Mouse (Mus musculus) kidney, embryonic 15.5 days (tissue): Measurements from ENCODE around the gene Pxdn. TPM values are rescaled to one million over a fixed set of nuclear protein-coding genes. Genes with fewer than 3 reads are reported as not detected.

Experiments
- ATAC-seq: fragments of 200-750 bp; cut with Nextera tagmentation; replicated peaks from 2 replicates; pipeline ENCODE4 v1.8.0; 2017; ENCODE audit warnings: moderate TSS enrichment; ENCODE audit not compliant: low FRiP score
- H3K27ac ChIP-seq: fragments of 300-500 bp; sonication (generic); 2 replicates; pipeline ENCODE4 v1.5.1; 2015; ENCODE audit warnings: mild to moderate bottlenecking, inconsistent platforms
- H3K27me3 ChIP-seq: fragments of 300-500 bp; sonication (generic); 2 replicates; pipeline ENCODE4 v1.6.1; 2015; ENCODE audit warnings: inconsistent platforms
- H3K36me3 ChIP-seq: fragments of 300-500 bp; sonication (generic); 2 replicates; pipeline ENCODE4 v1.6.1; 2015; ENCODE audit warnings: inconsistent platforms
- H3K4me1 ChIP-seq: fragments of 300-500 bp; sonication (generic); 2 replicates; pipeline ENCODE4 v1.6.1; 2015; ENCODE audit warnings: inconsistent platforms
- H3K4me2 ChIP-seq: fragments of 300-500 bp; sonication (generic); 2 replicates; pipeline ENCODE4 v1.6.1; 2015; ENCODE audit warnings: moderate library complexity, mild to moderate bottlenecking, inconsistent platforms
- H3K4me3 ChIP-seq: fragments of 300-500 bp; sonication (generic); replicated peaks from 2 replicates; pipeline ENCODE4 v1.5.1; 2015; ENCODE audit warnings: mild to moderate bottlenecking, inconsistent platforms
- H3K9ac ChIP-seq: fragments of 300-500 bp; sonication (generic); 2 replicates; pipeline ENCODE4 v1.6.1; 2015; ENCODE audit warnings: mild to moderate bottlenecking, inconsistent platforms
- H3K9me3 ChIP-seq: fragments of 300-500 bp; sonication (generic); replicated peaks from 2 replicates; pipeline ENCODE4 v1.6.1; 2016; ENCODE audit warnings: inconsistent platforms
- WGBS: fragments of 180-500 bp; shearing (Covaris S2); methylation state at CpG from one replicate; pipeline ENCODE4 v1.1.7; 2015; ENCODE audit warnings: mixed read lengths; 5-methylcytosine and 5-hydroxymethylcytosine counted together
- polyA plus RNA-seq: library from polyadenylated mRNA; unstranded; fragments of >200 nt; fragmentation: Nextera tagmentation; extraction: Ambion mirVana; gene quantifications from 2 replicates; pipeline ENCODE4 v1.2.1, GENCODE M21; 2015

Pxdn gene
- 87.6 and 100.0 TPM in 2 replicates for polyA plus RNA-seq

- Histone ChIP-seq H3K27me3 (no peaks in the 10 kb centered on the region), H3K4me2 (peak within 1 kb of the TSS; percentile 69), H3K4me1 (peaks cover 39% of the 10 kb centered on the region), H3K4me3 (peak within 1 kb of the TSS; percentile 87), H3K27ac (peak within 1 kb of the TSS; percentile 92), H3K36me3 (peaks cover 2% of the 10 kb centered on the region; the same call in 1 of the 2 replicates), H3K9me3 (no peaks in the 10 kb centered on the region), H3K9ac (peak within 1 kb of the TSS; percentile 89)
- ATAC-seq: no peak
- 40% methylated on average over 8 of the region's 8 CpGs for WGBS
Observed at GRCm38 (mm10) chr12:29937308-29937707, at the start of gene Pxdn. Pxdn (plus strand) TSS chr12:29937608.

GRCm38 (mm10) chr12:29894669-29895068 is 42.7 kb upstream of the Pxdn start:
- no peak overlapping the region for H3K27ac ChIP-seq
- H3K27me3 ChIP-seq: no peaks in the 10 kb centered on the region
- WGBS: 19% methylated on average over 3 of the region's 3 CpGs

DNA sequence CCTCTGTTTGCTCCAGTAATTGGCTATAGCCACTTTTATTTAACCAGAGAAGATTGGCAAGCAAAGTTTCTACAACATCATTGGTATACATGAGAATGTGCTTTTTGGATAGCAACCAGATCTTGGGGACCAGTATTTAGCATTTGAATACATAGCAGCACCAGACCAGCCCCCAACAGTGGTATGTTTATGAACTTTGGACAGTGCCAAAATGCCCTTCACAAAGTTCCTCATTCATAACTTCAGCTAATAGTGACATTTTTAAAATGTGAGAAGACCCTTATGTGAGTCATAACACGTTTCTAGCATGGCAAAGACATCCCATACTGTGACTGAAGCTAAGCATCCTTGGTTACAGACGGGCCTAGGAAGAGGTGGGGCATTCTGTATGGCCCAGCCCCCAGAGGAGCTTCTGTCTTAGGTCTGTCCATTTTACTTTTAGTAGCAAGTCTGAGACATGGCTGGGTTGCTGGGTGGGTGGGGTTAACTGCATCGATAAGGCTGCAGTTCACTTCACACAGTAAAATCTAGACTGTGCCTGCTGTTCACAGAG is 39.8 kb upstream of the Pxdn start:
- ATAC-seq: no peak
- H3K9ac ChIP-seq: no peak overlapping the region
- H3K27ac ChIP-seq: no peak overlapping the region
- H3K36me3 ChIP-seq: no peaks in the 10 kb centered on the region
- no peak overlapping the region for H3K4me2 ChIP-seq
- no peak overlapping the region for H3K4me3 ChIP-seq
- H3K27me3 ChIP-seq: no peaks in the 10 kb centered on the region
- H3K9me3 ChIP-seq: no peaks in the 10 kb centered on the region
- 78% methylated on average over 3 of the region's 3 CpGs for WGBS
- no peaks in the 10 kb centered on the region for H3K4me1 ChIP-seq

More at GRCm38 (mm10) chr12:29894669-29895068, 42.7 kb upstream of the Pxdn start:
- no peaks in the 10 kb centered on the region for H3K36me3 ChIP-seq
- ATAC-seq: no peak
- no peak overlapping the region for H3K4me3 ChIP-seq
- no peaks in the 10 kb centered on the region for H3K4me1 ChIP-seq
- no peaks in the 10 kb centered on the region for H3K9me3 ChIP-seq
- no peak overlapping the region for H3K9ac ChIP-seq
- H3K4me2 ChIP-seq: no peak overlapping the region

DNA sequence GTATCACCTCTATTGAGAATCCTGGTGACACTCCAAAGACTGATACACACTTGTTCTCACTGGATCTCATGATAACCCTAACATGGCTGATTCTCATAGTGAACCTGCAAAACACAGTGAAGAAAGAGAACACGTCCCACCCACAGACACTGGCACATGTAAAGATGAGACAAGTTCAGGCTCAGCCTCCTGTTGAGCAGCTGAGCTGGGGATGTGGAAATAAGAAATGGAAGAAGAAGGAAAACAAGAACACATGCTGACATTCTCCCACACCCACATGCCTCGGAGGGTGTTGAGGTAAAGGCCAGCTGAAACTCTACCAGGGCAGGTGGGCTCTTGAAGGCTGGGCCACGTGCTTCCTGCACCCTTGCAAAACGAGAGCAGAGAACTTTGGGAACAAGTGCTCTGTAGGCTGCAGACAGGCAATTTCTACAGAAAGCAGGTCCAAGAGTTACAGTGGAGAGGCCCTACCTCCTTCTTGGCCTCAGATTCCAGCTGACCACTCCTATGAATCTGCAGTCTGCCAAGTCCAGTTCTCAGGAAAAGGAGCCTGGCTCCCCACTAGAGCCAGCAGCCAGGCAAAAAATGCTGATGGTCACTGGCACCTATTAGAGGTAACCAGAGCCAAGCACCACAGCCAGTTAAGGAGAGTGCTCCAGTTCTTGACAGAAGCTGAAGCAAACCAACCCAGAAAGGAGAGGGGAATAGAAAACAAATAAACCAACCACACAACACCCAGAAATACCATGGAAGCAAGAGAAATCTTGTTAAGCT is 33.1 kb upstream of the Pxdn start:
- no peak for ATAC-seq
- no peaks in the 10 kb centered on the region for H3K27me3 ChIP-seq
- 67% methylated on average over 4 of the region's 4 CpGs for WGBS
- no peaks in the 10 kb centered on the region for H3K36me3 ChIP-seq
- no peak overlapping the region for H3K27ac ChIP-seq
- H3K4me2 ChIP-seq: no peak overlapping the region
- no peak overlapping the region for H3K4me3 ChIP-seq
- 0 out of 2 replicates have a peak, but pooled peaks cover 4% of the 10 kb centered on the region for H3K4me1 ChIP-seq
- no peaks in the 10 kb centered on the region for H3K9me3 ChIP-seq
- H3K9ac ChIP-seq: no peak overlapping the region

- Histone ChIP-seq H3K4me1 (0 out of 2 replicates have a peak, but pooled peaks cover 4% of the 10 kb centered on the region), H3K9ac (no peak overlapping the region), H3K4me2 (no peak overlapping the region), H3K4me3 (no peak overlapping the region), H3K27ac (no peak overlapping the region), H3K36me3 (no peaks in the 10 kb centered on the region), H3K9me3 (no peaks in the 10 kb centered on the region), H3K27me3 (no peaks in the 10 kb centered on the region)
- ATAC-seq: peak; percentile 64; the same call in 1 of the 2 replicates
- WGBS: 20% methylated on average over 2 of the region's 2 CpGs
Observed at GRCm38 (mm10) chr12:29907056-29907455, 30.4 kb upstream of the Pxdn start.

- H3K36me3 ChIP-seq: no peaks in the 10 kb centered on the region
- H3K9me3 ChIP-seq: no peaks in the 10 kb centered on the region
- no peak overlapping the region for H3K27ac ChIP-seq
- H3K4me2 ChIP-seq: no peak overlapping the region
- H3K4me1 ChIP-seq: no peaks in the 10 kb centered on the region
- H3K27me3 ChIP-seq: no peaks in the 10 kb centered on the region
- no peak overlapping the region for H3K9ac ChIP-seq
- H3K4me3 ChIP-seq: no peak overlapping the region
- 81% methylated on average over 3 of the region's 3 CpGs for WGBS
- no peak for ATAC-seq
Observed at GRCm38 (mm10) chr12:29916139-29916538, 21.3 kb upstream of the Pxdn start.

GRCm38 (mm10) chr12:29916807-29917206 is 20.6 kb upstream of the Pxdn start:
- 89% methylated on average over 6 of the region's 6 CpGs for WGBS
- H3K27me3 ChIP-seq: no peaks in the 10 kb centered on the region
- no peak for ATAC-seq

GRCm38 (mm10) chr12:29920298-29920697 is 17.1 kb upstream of the Pxdn start:
- H3K4me3 ChIP-seq: no peak overlapping the region
- H3K27me3 ChIP-seq: 0 out of 2 replicates have a peak, but pooled peaks cover 3% of the 10 kb centered on the region
- no peaks in the 10 kb centered on the region for H3K4me1 ChIP-seq
- no peak overlapping the region for H3K4me2 ChIP-seq
- H3K9ac ChIP-seq: no peak overlapping the region
- WGBS: 76% methylated on average over 7 of the region's 7 CpGs
- ATAC-seq: no peak
- no peak overlapping the region for H3K27ac ChIP-seq
- no peaks in the 10 kb centered on the region for H3K9me3 ChIP-seq
- no peaks in the 10 kb centered on the region for H3K36me3 ChIP-seq

More at GRCm38 (mm10) chr12:29916807-29917206, 20.6 kb upstream of the Pxdn start:
- Histone ChIP-seq H3K36me3 (no peaks in the 10 kb centered on the region), H3K4me1 (no peaks in the 10 kb centered on the region), H3K9me3 (no peaks in the 10 kb centered on the region), H3K27ac (no peak overlapping the region), H3K4me3 (no peak overlapping the region), H3K9ac (no peak overlapping the region), H3K4me2 (no peak overlapping the region)

DNA sequence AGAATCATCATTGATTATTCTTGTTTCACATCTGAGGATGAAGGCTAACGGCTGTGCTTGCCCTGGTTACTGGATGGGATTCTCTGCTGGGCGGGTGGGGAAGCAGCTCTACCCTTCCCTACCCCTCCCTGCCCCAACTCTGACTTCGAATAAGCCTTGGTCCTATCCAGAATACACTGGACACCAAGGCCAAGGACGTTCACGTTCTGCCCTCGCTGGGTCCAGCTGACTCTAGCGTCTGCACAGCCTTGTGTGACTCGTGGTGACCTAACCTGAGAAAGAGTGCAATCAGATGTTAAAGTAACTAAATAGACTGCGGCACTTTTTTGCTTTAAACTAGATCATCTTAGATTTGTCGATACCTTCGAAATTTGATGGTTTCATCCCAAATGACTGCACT is 15.9 kb upstream of the Pxdn start:
- 78% methylated on average over 11 of the region's 11 CpGs for WGBS
- Histone ChIP-seq H3K27ac (no peak overlapping the region), H3K27me3 (0 out of 2 replicates have a peak, but pooled peaks cover 4% of the 10 kb centered on the region), H3K9ac (no peak overlapping the region), H3K36me3 (no peaks in the 10 kb centered on the region), H3K4me3 (no peak overlapping the region), H3K4me1 (no peaks in the 10 kb centered on the region), H3K9me3 (no peaks in the 10 kb centered on the region), H3K4me2 (no peak overlapping the region)
- ATAC-seq: no peak

DNA sequence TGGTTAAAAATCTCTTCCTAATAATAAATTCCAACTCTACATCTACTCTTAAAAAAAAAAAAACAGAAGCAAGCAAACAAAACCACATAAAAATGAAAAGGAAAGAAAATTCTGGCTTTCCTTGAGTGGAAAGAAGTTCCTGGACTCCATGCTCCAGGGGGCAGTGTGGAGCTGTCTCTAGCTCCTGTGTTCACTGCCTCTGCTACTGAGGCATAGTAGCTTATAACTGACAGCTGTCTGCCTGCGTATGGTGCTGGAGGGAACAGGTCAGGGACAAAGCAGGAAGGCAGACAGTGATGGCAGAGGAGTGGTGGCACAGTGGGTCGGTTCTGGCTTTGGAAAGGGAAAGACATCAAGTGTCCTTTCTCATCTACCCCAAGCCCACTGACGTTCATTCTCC is 10.5 kb upstream of the Pxdn start:
- Histone ChIP-seq H3K27ac (no peak overlapping the region), H3K27me3 (0 out of 2 replicates have a peak, but pooled peaks cover 4% of the 10 kb centered on the region), H3K4me1 (no peaks in the 10 kb centered on the region), H3K9ac (no peak overlapping the region), H3K4me2 (no peak overlapping the region), H3K4me3 (no peak overlapping the region), H3K9me3 (no peaks in the 10 kb centered on the region), H3K36me3 (no peaks in the 10 kb centered on the region)
- 43% methylated on average over 3 of the region's 3 CpGs for WGBS
- ATAC-seq: no peak

DNA sequence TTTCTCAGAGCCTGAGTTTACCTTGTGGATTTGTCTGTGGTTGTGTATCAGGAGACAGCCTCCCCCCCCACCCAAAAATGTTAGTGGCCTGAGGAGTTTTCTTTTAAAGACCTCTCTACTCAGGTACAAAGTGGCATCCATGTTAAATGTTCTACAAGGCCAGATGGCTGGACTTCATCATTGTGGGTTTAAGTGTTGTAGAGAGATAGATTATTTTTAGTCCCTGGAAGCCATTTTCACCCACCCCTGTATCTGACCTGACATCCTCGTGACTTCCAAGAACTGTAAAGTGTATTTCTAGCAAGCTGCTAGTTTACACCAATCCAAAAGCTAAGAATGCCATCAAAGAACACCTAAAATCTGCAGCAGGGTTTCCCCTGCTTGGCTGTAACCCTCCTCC is 6.8 kb upstream of the Pxdn start:
- H3K4me2 ChIP-seq: no peak overlapping the region
- H3K27ac ChIP-seq: no peak overlapping the region
- 79% methylated on average over 1 of the region's 1 CpGs for WGBS
- no peaks in the 10 kb centered on the region for H3K36me3 ChIP-seq
- 0 out of 2 replicates have a peak, but pooled peaks cover 7% of the 10 kb centered on the region for H3K4me1 ChIP-seq
- H3K9me3 ChIP-seq: no peaks in the 10 kb centered on the region
- H3K27me3 ChIP-seq: no peaks in the 10 kb centered on the region
- H3K9ac ChIP-seq: no peak overlapping the region
- ATAC-seq: no peak
- no peak overlapping the region for H3K4me3 ChIP-seq

DNA sequence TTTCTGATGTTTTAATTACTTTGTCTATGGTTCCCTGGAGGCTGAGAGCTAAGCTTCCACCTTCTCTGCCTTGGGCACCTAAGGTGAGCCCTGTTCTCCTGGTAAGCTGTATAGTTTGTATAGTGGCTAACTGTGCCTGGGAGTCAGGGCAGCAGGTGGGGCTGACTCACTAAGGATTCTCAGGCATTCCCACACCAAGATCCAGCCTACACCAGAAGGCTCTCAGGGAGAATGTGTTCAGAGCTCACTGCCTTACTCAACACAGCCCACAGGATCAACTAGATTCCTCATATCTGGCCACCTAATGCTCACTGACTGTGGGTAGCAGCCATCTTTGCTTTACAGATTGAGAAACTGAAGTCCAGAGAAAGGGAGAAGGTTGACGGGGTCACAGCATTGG is 4.5 kb upstream of the Pxdn start:
- Histone ChIP-seq H3K36me3 (no peaks in the 10 kb centered on the region), H3K4me1 (peaks cover 15% of the 10 kb centered on the region), H3K4me3 (no peak overlapping the region), H3K9ac (no peak overlapping the region), H3K9me3 (no peaks in the 10 kb centered on the region), H3K27me3 (no peaks in the 10 kb centered on the region), H3K27ac (no peak overlapping the region), H3K4me2 (no peak overlapping the region)
- 100% methylated on average over 1 of the region's 1 CpGs for WGBS
- ATAC-seq: no peak
